Mouse (Mus musculus) MN1 (cell line): ENCODE data around the gene Lrcol1.

Experiments
- DNase-seq: peaks from one replicate; pipeline ENCODE4 v3.0.0-alpha.2; 2016; ENCODE audit warnings: low spot score

The Lrcol1 gene

GRCm38 (mm10) chr5:110386371-110387330 lies 42.1 kb downstream of the Lrcol1 start:
- no peak for DNase-seq

GRCm38 (mm10) chr5:110387332-110387731 lies 42.8 kb downstream of the Lrcol1 start:
- no peak for DNase-seq

GRCm38 (mm10) chr5:110390631-110391030 lies 46.1 kb downstream of the Lrcol1 start:
- no peak for DNase-seq

- no peak for DNase-seq
Measured at GRCm38 (mm10) chr5:110392727-110393126, 48.2 kb downstream of the Lrcol1 start.

GRCm38 (mm10) chr5:110395006-110395661 lies 50.6 kb downstream of the Lrcol1 start:
- DNase-seq, result no peak

- no peak for DNase-seq
Measured at GRCm38 (mm10) chr5:110401101-110401500, 56.6 kb downstream of the Lrcol1 start.

GRCm38 (mm10) chr5:110402557-110402956 lies 58.0 kb downstream of the Lrcol1 start:
- no peak for DNase-seq

GRCm38 (mm10) chr5:110403931-110404330 lies 59.4 kb downstream of the Lrcol1 start:
- no peak for DNase-seq
